Mouse (Mus musculus) adrenal gland, postnatal 10 days (tissue): ENCODE data around the gene Tbc1d4. TPM values are rescaled to one million over a fixed set of nuclear protein-coding genes. Genes with fewer than 3 reads are reported as not detected.
"Not testable (repeated sequence)": the region's sequence is repeated elsewhere in the genome, so short reads cannot be mapped to it uniquely, and the experiment has no call there.

ENCODE experiments used
- DNase-seq: peaks from one replicate; pipeline ENCODE4 v3.0.0; 2021; ENCODE audit warnings: mixed read lengths
- total RNA-seq, 2 experiments: library from RNA; stranded (reverse); gene quantifications; 2 replicates each; pipeline ENCODE4 v1.2.3; 2021

Tbc1d4 gene
- total RNA-seq, 2 experiments from 2014 or later = 26.2 to 61.3 TPM

GRCm38 (mm10) chr14:101595301-101596080, 13.5 kb downstream of the Tbc1d4 start:
- DNase-seq = no peak

GRCm38 (mm10) chr14:101594001-101594400, 15.0 kb downstream of the Tbc1d4 start:
- no peak for DNase-seq

GRCm38 (mm10) chr14:101593340-101593739, 15.7 kb downstream of the Tbc1d4 start:
- peak; percentile 40 for DNase-seq

GRCm38 (mm10) chr14:101591101-101591500, 17.9 kb downstream of the Tbc1d4 start:
- peak; percentile 31 for DNase-seq

GRCm38 (mm10) chr14:101588209-101588991, 20.6 kb downstream of the Tbc1d4 start:
- DNase-seq = not testable (repeated sequence)

GRCm38 (mm10) chr14:101587366-101588040, 21.5 kb downstream of the Tbc1d4 start:
- DNase-seq = not testable (repeated sequence)

GRCm38 (mm10) chr14:101586096-101586495, 22.9 kb downstream of the Tbc1d4 start:
- peak; percentile 68 for DNase-seq

GRCm38 (mm10) chr14:101575651-101576050, 33.3 kb downstream of the Tbc1d4 start:
- DNase-seq = no peak

GRCm38 (mm10) chr14:101574536-101574935, 34.5 kb downstream of the Tbc1d4 start:
- DNase-seq = no peak

GRCm38 (mm10) chr14:101573107-101573614, 35.8 kb downstream of the Tbc1d4 start:
- DNase-seq = no peak

- DNase-seq = peak; percentile 71
Measured at GRCm38 (mm10) chr14:101568828-101569227, 40.2 kb downstream of the Tbc1d4 start.

DNA sequence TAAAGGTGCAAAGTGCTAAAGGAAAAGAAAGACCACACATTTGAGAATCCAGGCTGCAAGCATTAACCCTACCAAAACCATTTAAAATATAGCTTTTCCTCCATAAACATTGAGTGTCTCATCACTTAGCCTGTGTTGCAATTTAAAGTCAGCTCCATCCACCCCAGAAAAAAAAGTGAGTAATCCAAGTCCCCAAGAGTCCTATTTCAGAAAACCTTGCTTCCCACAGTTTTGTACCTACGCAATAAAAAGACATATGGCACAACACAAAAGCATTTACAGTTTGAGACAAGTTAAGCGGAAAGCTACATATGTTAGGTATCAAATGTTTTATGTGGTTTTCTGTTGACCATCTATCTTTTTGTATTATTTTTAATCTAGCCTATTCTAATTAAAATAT, 42.3 kb downstream of the Tbc1d4 start:
- no peak for DNase-seq

DNA sequence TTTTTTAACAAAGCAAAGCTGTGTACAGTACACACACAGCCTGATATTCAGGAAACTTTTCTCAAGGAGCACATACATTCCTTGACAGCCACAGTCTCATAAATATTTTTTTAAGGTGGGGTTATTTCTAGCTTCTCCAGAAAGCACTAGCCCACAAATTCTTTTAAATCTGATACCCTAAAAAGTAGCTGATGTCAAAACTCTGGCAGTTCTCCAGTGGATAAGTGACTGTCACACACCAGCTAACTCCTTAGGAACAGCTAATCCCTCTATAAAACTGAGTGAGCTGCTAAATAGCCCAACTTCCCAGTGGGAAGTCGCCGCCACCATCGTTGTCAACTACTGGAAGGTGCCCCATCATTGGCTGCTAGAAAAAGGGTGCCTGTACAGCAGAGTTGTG, 43.3 kb downstream of the Tbc1d4 start:
- DNase-seq = no peak

DNA sequence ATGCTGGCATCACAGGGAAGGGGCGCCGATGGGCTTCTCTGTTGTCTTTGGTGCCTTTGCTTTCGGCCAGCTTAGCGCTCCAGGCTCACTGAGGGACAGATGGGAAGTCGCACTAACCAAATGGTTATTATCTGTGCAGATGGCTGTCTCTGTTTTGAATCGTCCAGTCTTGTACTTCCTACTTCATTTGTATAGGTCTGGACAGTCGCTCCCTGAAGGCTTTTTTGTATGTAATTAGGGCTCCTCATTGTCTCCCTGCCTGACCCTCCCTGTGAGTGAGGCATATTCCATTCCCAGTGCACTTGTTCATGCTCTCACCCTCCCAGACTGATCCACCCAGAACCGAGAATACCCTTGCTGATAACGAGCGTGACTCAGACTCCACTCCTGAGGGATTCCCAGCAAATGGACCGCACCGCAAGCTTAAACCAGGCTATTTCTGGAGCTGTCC, 47.7 kb downstream of the Tbc1d4 start:
- peak; percentile 28 for DNase-seq

GRCm38 (mm10) chr14:101559446-101559845, 49.5 kb downstream of the Tbc1d4 start:
- DNase-seq = no peak

- DNase-seq = no peak
Measured at GRCm38 (mm10) chr14:101548885-101549573, 60.0 kb downstream of the Tbc1d4 start.

DNA sequence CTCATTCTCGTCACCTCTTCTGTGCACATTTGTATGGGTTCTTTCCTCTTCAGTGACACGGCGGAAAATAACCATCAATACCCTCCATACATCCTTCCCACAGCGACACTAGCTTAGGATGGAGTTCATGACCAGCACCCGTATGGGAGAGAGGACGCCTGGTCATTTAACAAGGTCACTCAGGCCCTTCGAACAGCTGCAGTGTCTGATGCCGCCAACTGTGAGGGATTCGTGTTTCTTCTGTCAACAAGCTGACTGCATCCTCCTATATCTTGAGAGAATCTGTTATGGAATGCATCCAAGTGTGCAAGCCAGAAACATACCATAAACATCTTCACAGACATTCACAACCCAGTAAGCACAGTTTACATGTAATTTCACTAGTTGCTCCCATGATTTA, 67.1 kb downstream of the Tbc1d4 start:
- no peak for DNase-seq

DNA sequence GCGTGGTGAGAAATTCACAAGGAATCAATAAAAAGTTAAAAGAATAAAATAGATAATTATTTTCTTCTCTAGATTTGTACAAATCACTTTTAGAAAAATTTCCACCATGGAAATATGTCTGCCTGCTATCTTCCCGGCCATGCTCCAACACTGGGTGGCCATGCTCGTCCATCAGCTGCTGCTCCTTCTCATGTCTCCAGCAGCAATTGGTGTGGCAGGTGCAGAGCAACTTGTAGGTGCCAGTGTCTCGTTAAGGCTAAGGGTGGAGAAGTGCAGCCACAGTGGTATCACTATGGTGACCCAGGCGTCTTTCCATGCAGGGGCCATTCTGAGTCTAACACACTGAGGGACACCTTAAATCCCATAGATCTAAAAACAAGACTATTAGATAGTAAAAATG, 67.8 kb downstream of the Tbc1d4 start:
- no peak for DNase-seq

DNA sequence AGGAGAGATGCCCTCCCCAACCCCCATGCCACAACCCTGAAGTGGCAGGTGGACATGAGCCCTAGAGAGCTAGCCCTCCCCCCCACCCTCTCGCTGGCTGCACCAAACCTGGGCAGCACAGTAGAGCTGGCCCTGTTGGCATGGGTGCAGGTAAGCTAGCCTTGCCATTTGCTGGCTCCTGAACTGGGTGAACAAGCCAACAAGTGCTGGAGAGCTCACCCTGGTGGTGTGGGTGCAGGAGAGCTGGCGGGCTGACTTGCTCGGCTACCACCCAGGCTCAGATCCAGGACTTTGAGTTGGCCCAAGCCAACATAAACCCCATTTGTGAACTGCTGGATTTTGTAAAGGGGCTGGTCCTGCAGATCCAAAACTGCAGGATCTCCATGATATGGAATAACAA, 68.5 kb downstream of the Tbc1d4 start:
- peak; percentile 65 for DNase-seq

GRCm38 (mm10) chr14:101537906-101538305, 71.1 kb downstream of the Tbc1d4 start:
- DNase-seq = no peak

DNA sequence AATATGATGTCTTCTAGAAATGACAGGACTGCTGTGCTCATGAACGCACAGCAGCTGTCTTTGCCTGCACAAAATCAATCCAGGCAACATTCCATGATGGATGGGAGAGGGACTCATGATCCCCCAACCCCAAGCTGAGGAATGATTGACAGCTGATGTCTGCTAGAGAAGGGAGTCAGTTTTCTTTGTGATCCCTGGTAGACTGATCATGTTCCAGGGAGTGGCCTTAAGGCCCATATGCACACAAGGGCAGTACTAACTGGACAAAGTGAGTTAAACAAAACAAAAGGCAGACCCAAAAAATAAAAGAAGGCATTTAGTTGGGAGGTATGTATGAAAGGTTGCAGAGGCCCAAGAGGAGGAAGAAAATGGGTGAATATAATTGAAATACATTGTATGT, 71.6 kb downstream of the Tbc1d4 start:
- DNase-seq = no peak
